Comparison of ENCODE assay signal across 12 mouse cellular contexts in genomic region chr9:103550661-103551248, GRCm38 (mm10).
DNase-seq lines count a peak whose midpoint lies in the region; ATAC-seq lines count a peak whose summit lies in the region.
"Had no signal": no experiment of that assay in that cellular context is flagged by ENCODE, and none has a peak within 500 bp of the region (broad histone marks: within the 10 kb centered on the region; RNA-seq: fewer than 3 reads in every experiment).

No protein-coding gene starts in this region.

- no peaks in the 10 kb centered on the region for H3K36me3 ChIP-seq in kidney, embryonic 14.5 days (ENCODE audit: control insufficient read depth, insufficient read depth, low read length)
- no peaks in the 10 kb centered on the region for H3K36me3 ChIP-seq in forebrain, embryonic 12.5 days (replicated peaks)
- no peaks in the 10 kb centered on the region for H3K36me3 ChIP-seq in intestine, embryonic 15.5 days
- H3K36me3 ChIP-seq in neural tube, embryonic 13.5 days, result no peaks in the 10 kb centered on the region
- H3K36me3 ChIP-seq: embryonic facial prominence, embryonic 15.5 days had no signal

- H3K27me3 ChIP-seq in kidney, embryonic 14.5 days (ENCODE audit: control insufficient read depth, insufficient read depth, low read length), result no peaks in the 10 kb centered on the region
- H3K27me3 ChIP-seq in forebrain, embryonic 12.5 days, result peaks cover 76% of the 10 kb centered on the region
- H3K27me3 ChIP-seq in intestine, embryonic 15.5 days (replicated peaks), result no peaks in the 10 kb centered on the region
- peaks cover 6% of the 10 kb centered on the region; the same call in 1 of the 2 replicates for H3K27me3 ChIP-seq in neural tube, embryonic 13.5 days
- H3K27me3 ChIP-seq: embryonic facial prominence, embryonic 15.5 days had no signal

- no peaks in the 10 kb centered on the region for H3K9me3 ChIP-seq in kidney, embryonic 14.5 days (ENCODE audit: control insufficient read depth, low read length)
- no peaks in the 10 kb centered on the region for H3K9me3 ChIP-seq in forebrain, embryonic 12.5 days
- H3K9me3 ChIP-seq in intestine, embryonic 15.5 days, result no peaks in the 10 kb centered on the region
- H3K9me3 ChIP-seq in neural tube, embryonic 13.5 days, result no peaks in the 10 kb centered on the region
- H3K9me3 ChIP-seq: embryonic facial prominence, embryonic 15.5 days had no signal

- WGBS in kidney, embryonic 14.5 days, result 57% methylated on average over 21 of the region's 21 CpGs
- 10% methylated on average over 21 of the region's 21 CpGs for WGBS in forebrain, embryonic 12.5 days
- WGBS in intestine, embryonic 15.5 days, result 52% methylated on average over 21 of the region's 21 CpGs
- 17% methylated on average over 21 of the region's 21 CpGs for WGBS in neural tube, embryonic 13.5 days

- intact Hi-C loops in left cerebral cortex, postnatal 25 days (cut with DNase I), result no loop called here
- intact Hi-C loops in left cerebral cortex, postnatal 14 days (cut with DNase I), result no loop called here

- H3K27ac ChIP-seq in kidney, embryonic 14.5 days (ENCODE audit: low read depth, low read length), result no peak overlapping the region
- H3K27ac ChIP-seq in forebrain, embryonic 12.5 days, result peak overlapping the region; percentile 25; the same call in 1 of the 2 replicates
- no peak overlapping the region for H3K27ac ChIP-seq in intestine, embryonic 15.5 days
- peak overlapping the region; percentile 81 for H3K27ac ChIP-seq in neural tube, embryonic 13.5 days (replicated peaks)
- H3K27ac ChIP-seq: embryonic facial prominence, embryonic 15.5 days had no signal

- peak; percentile 47; the same call in 1 of the 2 replicates for ATAC-seq in kidney, embryonic 14.5 days (ENCODE audit: low FRiP score, low TSS enrichment)
- ATAC-seq in forebrain, embryonic 12.5 days (ENCODE audit: low FRiP score), result peak; percentile 59; the same call in 1 of the 2 replicates
- ATAC-seq in intestine, embryonic 15.5 days, result 0 out of 2 replicates have a peak, but pooled peaks have one; percentile 20
- ATAC-seq in neural tube, embryonic 13.5 days (ENCODE audit: low read depth), result peak; percentile 57
- ATAC-seq: lung, postnatal 0 days had no signal

- no peak for DNase-seq in kidney, adult 18-20 months
- no peak for DNase-seq in left cerebral cortex, postnatal 25 days (ENCODE audit: low spot score in 2 of 2)
- DNase-seq in left cerebral cortex, postnatal 14 days (ENCODE audit: low spot score in 2 of 2), result no peak
- no peak for DNase-seq in right cerebral cortex, postnatal 14 days
- DNase-seq: gastrocnemius, postnatal 14 days; thymus, postnatal 14 days had no signal

- H3K4me3 ChIP-seq in kidney, embryonic 14.5 days (ENCODE audit: low read length), result no peak overlapping the region
- 0 out of 2 replicates have a peak overlapping the region, but pooled peaks have one; percentile 5 for H3K4me3 ChIP-seq in forebrain, embryonic 12.5 days (replicated peaks)
- H3K4me3 ChIP-seq in intestine, embryonic 15.5 days (replicated peaks), result no peak overlapping the region
- 0 out of 2 replicates have a peak overlapping the region, but pooled peaks have one; percentile 4 for H3K4me3 ChIP-seq in neural tube, embryonic 13.5 days
- H3K4me3 ChIP-seq: embryonic facial prominence, embryonic 15.5 days had no signal

- peak overlapping the region; percentile 19 for H3K4me2 ChIP-seq in kidney, embryonic 14.5 days (replicated peaks; ENCODE audit: low read depth, low read length)
- H3K4me2 ChIP-seq in forebrain, embryonic 12.5 days, result peak overlapping the region; percentile 34
- H3K4me2 ChIP-seq in intestine, embryonic 15.5 days (replicated peaks), result peak overlapping the region; percentile 32
- peak overlapping the region; percentile 43 for H3K4me2 ChIP-seq in neural tube, embryonic 13.5 days
- H3K4me2 ChIP-seq: embryonic facial prominence, embryonic 15.5 days had no signal

- no peak overlapping the region for H3K9ac ChIP-seq in kidney, embryonic 14.5 days (ENCODE audit: low read depth, low read length)
- H3K9ac ChIP-seq in forebrain, embryonic 12.5 days, result no peak overlapping the region
- no peak overlapping the region for H3K9ac ChIP-seq in intestine, embryonic 15.5 days
- peak overlapping the region; percentile 45 for H3K9ac ChIP-seq in neural tube, embryonic 13.5 days
- H3K9ac ChIP-seq: embryonic facial prominence, embryonic 15.5 days had no signal

- H3K4me1 ChIP-seq in kidney, embryonic 14.5 days (ENCODE audit: control insufficient read depth, insufficient read depth, low read length), result no peaks in the 10 kb centered on the region
- H3K4me1 ChIP-seq in forebrain, embryonic 12.5 days, result peaks cover 47% of the 10 kb centered on the region
- H3K4me1 ChIP-seq in intestine, embryonic 15.5 days (replicated peaks), result no peaks in the 10 kb centered on the region
- H3K4me1 ChIP-seq in neural tube, embryonic 13.5 days (replicated peaks), result peaks cover 79% of the 10 kb centered on the region

Comparison
In these comparisons a context has a peak if more than half of its experiments do, and no peak if none do; other contexts are left out.
1. H3K27ac ChIP-seq: peak in forebrain, embryonic 12.5 days (single experiment) and neural tube, embryonic 13.5 days (single experiment); none in kidney, embryonic 14.5 days (single experiment) and intestine, embryonic 15.5 days (single experiment).
2. H3K4me3 ChIP-seq: peak in forebrain, embryonic 12.5 days (single experiment) and neural tube, embryonic 13.5 days (single experiment); none in kidney, embryonic 14.5 days (single experiment) and intestine, embryonic 15.5 days (single experiment).
3. Peak in every context shown above with its lines, with median percentiles within 50 percentile points of each other: ATAC-seq and H3K4me2 ChIP-seq.